Mouse (Mus musculus): ENCODE data around the gene Spon1.

GRCm38 (mm10) chr7:113765133-113765532 lies 665 bp upstream of the Spon1 start:
- TF ChIP-seq POLR2A (IDR thresholded peaks at IDR 0.05; ENCODE audit: borderline replicate concordance, control insufficient read depth, low read depth, low read length), result no peak
- TF ChIP-seq CTCF (IDR thresholded peaks at IDR 0.05; ENCODE audit: control insufficient read depth, insufficient read depth, low read length), result no peak
